Mouse (Mus musculus) liver, postnatal 0 days (tissue): ENCODE measurements around the gene Zfy1. TPM values are rescaled to one million over a fixed set of nuclear protein-coding genes. Genes with fewer than 3 reads are reported as not detected.
"Not testable (repeated sequence)": the region's sequence is repeated elsewhere in the genome, so short reads cannot be mapped to it uniquely, and the experiment has no call there.

ENCODE experiments used
- ATAC-seq: fragments of 200-750 bp; cut with Nextera tagmentation; 2 replicates; pipeline ENCODE4 v1.8.0; 2017; ENCODE audit warnings: mild to moderate bottlenecking, moderate library complexity
- DNase-seq: peaks from one replicate; pipeline ENCODE4 v3.0.0-alpha.2; 2016
- H3K27ac ChIP-seq: fragments of 300-500 bp; sonication (generic); 2 replicates; pipeline ENCODE4 v1.5.1; 2014; ENCODE audit warnings: antibody characterized with exemption, moderate library complexity, mild to moderate bottlenecking, low read depth
- H3K27me3 ChIP-seq: fragments of 300-500 bp; sonication (generic); 2 replicates; pipeline ENCODE4 v1.6.1; 2014; ENCODE audit warnings: low read length, control low read depth, mixed read lengths; ENCODE audit not compliant: insufficient read depth
- H3K36me3 ChIP-seq: fragments of 300-500 bp; sonication (generic); replicated peaks from 2 replicates; pipeline ENCODE4 v1.6.1; 2014; ENCODE audit warnings: mild to moderate bottlenecking, control low read depth, low read length, moderate library complexity, mixed read lengths; ENCODE audit not compliant: insufficient read depth
- H3K4me1 ChIP-seq: fragments of 300-500 bp; sonication (generic); 2 replicates; pipeline ENCODE4 v1.6.1; 2014; ENCODE audit warnings: antibody characterized with exemption, mild to moderate bottlenecking, control low read depth; ENCODE audit not compliant: insufficient read depth
- H3K4me2 ChIP-seq: fragments of 300-500 bp; sonication (generic); 2 replicates; pipeline ENCODE4 v1.6.1; 2014; ENCODE audit warnings: low read depth, mild to moderate bottlenecking, low read length, moderate library complexity, mixed read lengths
- H3K4me3 ChIP-seq: fragments of 300-500 bp; sonication (generic); 2 replicates; pipeline ENCODE4 v1.5.1; 2014; ENCODE audit warnings: low read depth, low read length
- H3K9ac ChIP-seq: fragments of 300-500 bp; sonication (generic); replicated peaks from 2 replicates; pipeline ENCODE4 v1.6.1; 2014; ENCODE audit warnings: mild to moderate bottlenecking, moderate library complexity
- H3K9me3 ChIP-seq: fragments of 300-500 bp; sonication (generic); 2 replicates; pipeline ENCODE4 v1.6.1; 2016; ENCODE audit warnings: mild to moderate bottlenecking, control low read depth, low read length, mixed read lengths
- CTCF ChIP-seq: sonication (generic); IDR thresholded peaks from 2 replicates; pipeline ENCODE4 v1.5.1; 2016; ENCODE audit warnings: antibody characterized with exemption, low read depth
- EP300 ChIP-seq: IDR thresholded peaks from 2 replicates; pipeline ENCODE4 v1.6.1; 2016; ENCODE audit warnings: antibody characterized with exemption, low read depth, mild to moderate bottlenecking
- WGBS: fragments of 180-500 bp; shearing (Covaris S2); extraction: QIAGEN DNeasy Blood & Tissue Kit; methylation state at CpG from one replicate; pipeline ENCODE4 v1.1.7; 2014; ENCODE audit not compliant: insufficient replicate concordance; 5-methylcytosine and 5-hydroxymethylcytosine counted together
- polyA plus RNA-seq: library from polyadenylated mRNA; unstranded; fragments of >200 nt; fragmentation: Nextera tagmentation; extraction: Ambion mirVana; gene quantifications from 2 replicates; pipeline ENCODE4 v1.2.1, GENCODE M21; 2015

Zfy1 gene
- polyA plus RNA-seq: not detected in 2 replicates

GRCm38 (mm10) chrY:797309-797708 is at the start of gene Zfy1:
Gene Zfy1, minus strand, starts transcription at chrY:797409.
- H3K27me3 ChIP-seq, DNase-seq, H3K4me2 ChIP-seq, H3K9ac ChIP-seq, H3K9me3 ChIP-seq, H3K4me1 ChIP-seq, H3K27ac ChIP-seq, ATAC-seq, H3K4me3 ChIP-seq, H3K36me3 ChIP-seq: not testable (repeated sequence)
- WGBS: no CpG with 5 or more reads among the region's 11 CpGs

- no peak within 1 kb of the TSS for H3K4me2 ChIP-seq
- H3K27ac ChIP-seq: no peak within 1 kb of the TSS
- H3K4me1 ChIP-seq: no peaks in the 10 kb centered on the region
- H3K9ac ChIP-seq: no peak within 1 kb of the TSS
- no peak for ATAC-seq
- 79% methylated on average over 8 of the region's 15 CpGs for WGBS
- no peaks in the 10 kb centered on the region for H3K27me3 ChIP-seq
- H3K36me3 ChIP-seq: no peaks in the 10 kb centered on the region
- DNase-seq: no peak
- no peak for TF ChIP-seq CTCF
- TF ChIP-seq EP300: no peak
- H3K9me3 ChIP-seq: no peaks in the 10 kb centered on the region
- no peak within 1 kb of the TSS for H3K4me3 ChIP-seq
Measured at GRCm38 (mm10) chrY:818396-818795, 21.2 kb upstream of the Zfy1 start, which contains the start of gene Uba1y. Gene Uba1y, plus strand, starts transcription at chrY:818649.

- TF ChIP-seq EP300 (no peak), CTCF (no peak)
- Histone ChIP-seq H3K4me3 (no peak overlapping the region), H3K4me1 (no peaks in the 10 kb centered on the region), H3K9me3 (no peaks in the 10 kb centered on the region), H3K4me2 (peak overlapping the region; percentile 48; the same call in 1 of the 2 replicates), H3K27me3 (no peaks in the 10 kb centered on the region), H3K36me3 (no peaks in the 10 kb centered on the region), H3K9ac (no peak overlapping the region), H3K27ac (no peak overlapping the region)
- WGBS: 1% methylated on average over 10 of the region's 15 CpGs
- ATAC-seq (peak; percentile 66; the same call in 1 of the 2 replicates), DNase-seq (peak; percentile 15)
Measured at GRCm38 (mm10) chrY:808991-809661, 11.9 kb upstream of the Zfy1 start.

Other genes with a start within 250 kb of the Zfy1 start
- gene Uba1y, start 21.2 kb upstream of the Zfy1 start, polyA plus RNA-seq: not detected in 2 replicates
- not detected in 2 replicates for gene Kdm5d, start 100.4 kb upstream of the Zfy1 start, polyA plus RNA-seq
- not detected in 2 replicates for gene Eif2s3y, start 213.1 kb upstream of the Zfy1 start, polyA plus RNA-seq